Mouse (Mus musculus): ENCODE data around the gene Kif1bp. TPM values are rescaled to one million over a fixed set of nuclear protein-coding genes. Genes with fewer than 3 reads are reported as not detected.
"Not testable (repeated sequence)": the region's sequence is repeated elsewhere in the genome, so short reads cannot be mapped to it uniquely, and the experiment has no call there.

The Kif1bp gene
- 10 to 100 TPM; 26.1 to 30.2 (median 28.2) TPM for total RNA-seq (2022)

DNA sequence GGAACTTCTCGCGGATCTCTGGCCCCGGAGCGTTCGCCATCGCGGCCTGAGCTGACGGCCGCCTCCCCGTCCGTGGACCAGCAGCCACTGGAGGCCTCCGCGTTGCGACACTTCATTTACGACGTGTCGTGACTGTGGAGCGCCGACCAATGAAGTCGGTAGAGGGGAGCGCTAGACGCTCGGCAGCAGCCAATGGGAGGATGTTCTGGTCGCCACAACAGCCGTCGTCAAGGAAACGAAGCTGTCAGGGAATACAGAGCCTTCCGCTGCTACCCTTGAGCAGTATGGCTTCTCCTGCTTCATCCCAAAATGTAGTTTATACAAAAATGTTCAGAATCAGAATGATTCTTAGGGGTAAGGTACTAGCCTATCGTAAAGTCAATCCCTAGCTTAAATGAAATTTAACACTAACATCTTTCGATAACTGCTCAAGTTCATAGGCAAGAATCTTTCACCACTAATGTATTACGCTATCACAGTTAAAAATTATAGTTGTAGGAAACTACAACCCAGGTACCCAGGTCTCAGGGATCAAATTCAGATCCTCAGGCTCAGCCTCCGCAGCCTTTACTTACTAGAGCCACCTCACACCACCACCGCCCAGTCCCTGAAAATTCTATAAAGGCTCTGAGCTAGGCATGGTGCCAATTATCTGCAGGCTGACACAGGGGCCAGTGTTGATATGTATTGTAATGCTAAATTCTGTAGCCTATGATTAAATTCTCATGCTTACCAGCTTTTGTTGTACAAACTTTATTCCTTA is at the start of gene Kif1bp:
TSS of gene Kif1bp (minus strand) at position 120 of the 763 bp plus-strand sequence.
- peak; percentile 92 to 96 for DNase-seq (ENCODE audit: low spot score in 2 of 2)

DNA sequence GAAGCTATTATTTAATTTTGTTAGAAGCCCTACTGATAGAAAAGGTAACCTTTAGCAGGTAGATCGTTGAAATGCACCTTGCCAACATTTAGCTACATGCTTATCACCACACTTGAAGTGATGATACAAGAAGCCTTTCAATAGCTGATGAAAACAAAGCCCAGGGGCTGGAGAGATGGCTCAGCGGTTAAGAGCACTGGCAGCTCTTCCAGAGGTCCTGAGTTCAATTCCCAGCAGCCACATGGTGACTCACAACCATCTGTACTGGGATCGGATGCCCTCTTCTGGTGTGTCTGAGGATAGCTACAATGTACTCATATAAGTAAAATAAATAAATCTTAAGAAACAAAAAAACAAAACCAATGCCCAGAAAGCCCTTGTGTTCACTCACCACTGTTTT is 25.9 kb upstream of the Kif1bp start:
- no peak for DNase-seq (ENCODE audit: low spot score in 2 of 2)

DNA sequence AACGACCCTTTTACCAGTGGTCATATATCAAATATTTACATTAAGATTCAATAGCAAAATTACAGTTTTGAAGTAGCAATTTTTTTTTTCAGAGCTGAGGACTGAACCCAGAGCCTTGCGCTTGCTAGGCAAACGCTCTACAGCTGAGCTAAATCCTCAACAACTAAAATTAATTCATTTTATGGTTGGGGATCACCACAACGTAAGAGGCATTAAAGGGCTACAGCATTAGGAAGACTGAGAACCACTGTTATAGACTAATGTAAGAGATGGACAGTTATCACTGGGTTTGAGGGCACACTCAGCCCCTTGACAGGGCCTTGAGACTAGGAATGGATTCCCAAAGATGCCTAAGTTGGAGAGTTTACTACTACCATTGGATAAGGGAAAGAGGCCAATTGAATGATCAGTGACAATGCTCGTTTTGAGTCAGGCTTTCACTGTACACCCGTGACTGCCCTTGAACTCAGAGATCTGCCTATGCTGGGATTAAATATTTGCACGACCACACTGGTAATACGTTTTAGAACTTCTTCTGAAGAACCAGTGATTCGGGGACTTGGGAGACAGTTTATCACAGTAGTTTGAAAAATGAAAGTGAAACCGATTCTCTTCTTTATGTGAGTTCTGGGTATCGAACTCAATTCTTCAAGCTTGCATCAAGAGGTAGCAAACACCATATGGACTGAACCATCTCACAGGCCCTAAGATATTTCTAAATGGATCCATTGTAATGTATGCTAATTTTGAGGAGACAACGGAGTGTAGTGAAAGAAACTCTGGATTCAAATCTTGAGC is 25.2 kb upstream of the Kif1bp start:
- no peak for DNase-seq (ENCODE audit: low spot score in 2 of 2)

DNA sequence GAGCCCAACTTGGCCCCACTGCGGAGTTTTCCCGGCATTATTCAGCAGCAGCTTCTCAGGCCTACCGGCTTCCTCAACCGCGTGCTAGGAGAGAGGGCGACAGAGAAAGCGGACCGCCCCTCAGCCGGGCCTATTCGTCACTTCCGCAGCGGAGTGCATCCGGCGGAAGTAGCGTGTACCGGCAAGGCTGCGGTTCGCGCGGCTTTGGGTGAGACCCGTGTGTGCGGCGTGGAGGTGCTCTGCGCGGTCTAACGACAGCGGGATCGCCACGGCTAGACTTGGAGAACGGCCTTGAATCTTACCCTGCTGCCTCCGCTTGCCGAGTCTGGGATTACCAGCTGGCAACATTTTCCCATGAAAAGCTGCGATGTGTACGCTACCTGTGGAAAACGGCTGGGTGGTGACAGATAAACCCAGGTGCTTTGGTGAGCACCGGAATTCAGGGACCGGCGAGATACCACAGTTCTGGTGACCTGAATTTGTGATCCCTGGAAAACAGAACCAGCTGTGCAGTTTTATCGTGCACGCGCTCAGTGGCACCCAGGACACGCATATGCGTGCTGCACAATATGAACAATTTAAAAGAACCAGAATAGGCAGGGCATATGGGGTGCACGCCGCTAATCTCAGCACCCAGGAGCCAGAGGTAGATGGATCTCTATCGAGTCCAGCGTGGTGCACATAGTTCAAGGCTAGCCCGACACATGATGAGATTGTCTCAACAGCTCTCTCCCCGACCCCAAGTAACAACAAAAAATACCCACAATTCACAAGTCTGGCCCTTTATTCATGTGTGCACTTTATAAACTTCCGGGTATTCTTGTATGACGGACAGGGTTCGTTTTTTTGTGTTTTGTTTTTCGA is 24.2 kb upstream of the Kif1bp start, which contains the start of gene Ddx21:
TSS of gene Ddx21 (minus strand) at position 105 of the 864 bp plus-strand sequence.
- DNase-seq (ENCODE audit: low spot score in 2 of 2) = peak; percentile 75 to 76

DNA sequence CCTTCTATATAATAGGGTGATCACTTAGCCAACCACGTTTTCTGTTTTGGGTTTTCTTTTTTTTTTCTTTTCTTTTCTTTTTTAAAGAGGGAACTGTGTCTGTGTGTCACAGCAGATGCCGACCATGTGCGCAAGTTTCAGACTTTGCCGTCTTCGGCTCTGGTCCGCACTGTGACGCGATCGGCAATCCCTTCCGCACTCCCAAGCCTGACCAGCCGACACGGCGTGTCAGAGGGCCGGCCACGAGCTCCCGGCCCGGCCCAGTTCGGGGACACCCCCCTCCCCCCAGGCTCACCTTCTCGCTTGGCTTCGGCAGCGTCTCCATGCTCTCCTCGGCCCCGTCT is 23.5 kb upstream of the Kif1bp start:
- no peak for DNase-seq (ENCODE audit: low spot score in 2 of 2)

DNA sequence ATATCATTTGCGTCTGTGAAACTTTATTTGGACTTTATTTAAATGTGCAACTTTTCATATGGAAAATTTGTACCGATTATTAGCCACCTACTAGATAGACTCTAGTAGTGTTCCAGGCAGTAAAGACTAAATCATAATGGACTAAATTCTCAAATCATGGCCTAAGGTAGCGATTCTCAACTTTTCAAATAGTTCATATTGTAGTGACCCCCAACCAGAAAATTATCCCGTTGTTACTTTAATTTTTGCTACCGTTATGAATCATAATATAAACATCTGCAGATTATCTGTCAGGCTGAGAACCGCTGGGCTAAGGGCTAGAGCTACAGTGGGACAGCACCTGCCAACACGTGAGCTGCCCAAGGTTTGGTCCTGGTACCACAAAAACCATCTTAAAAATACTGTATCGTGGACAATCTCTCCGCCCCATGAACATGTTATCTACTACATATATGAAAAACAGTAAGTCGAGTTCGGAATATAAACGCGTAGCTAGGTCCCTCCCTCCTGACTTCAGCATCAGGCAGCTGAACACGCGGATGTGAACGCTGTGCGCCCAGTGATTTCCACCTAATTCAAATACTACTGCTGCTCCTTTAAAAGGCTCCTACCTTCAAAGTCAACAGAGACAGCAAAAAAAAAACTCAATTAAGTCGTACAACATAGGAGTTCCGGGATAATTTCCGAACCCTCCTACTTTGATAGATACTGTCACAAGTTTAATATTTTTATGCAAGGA is 23.0 kb upstream of the Kif1bp start:
- no peak for DNase-seq (ENCODE audit: low spot score in 2 of 2)

DNA sequence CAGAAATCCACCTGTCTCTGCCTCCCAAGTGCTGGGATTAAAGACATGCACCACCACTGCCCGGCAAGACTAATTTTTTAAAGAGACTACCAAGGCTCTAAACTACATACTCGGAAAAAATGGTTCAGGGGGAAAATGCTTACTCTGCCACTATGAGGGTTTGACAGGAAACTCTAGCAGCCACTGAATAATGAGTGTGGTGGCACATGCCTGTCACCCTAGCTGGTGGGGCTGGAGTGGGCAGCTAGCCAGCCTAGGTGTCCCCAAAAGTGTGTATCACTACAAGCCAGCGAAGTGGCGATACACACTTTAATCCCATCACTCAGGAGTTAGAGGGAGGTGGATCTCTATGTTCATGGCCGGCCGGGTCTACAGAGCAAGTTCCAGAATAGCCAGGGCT is 21.8 kb upstream of the Kif1bp start:
- DNase-seq (ENCODE audit: low spot score in 2 of 2) = no peak

DNA sequence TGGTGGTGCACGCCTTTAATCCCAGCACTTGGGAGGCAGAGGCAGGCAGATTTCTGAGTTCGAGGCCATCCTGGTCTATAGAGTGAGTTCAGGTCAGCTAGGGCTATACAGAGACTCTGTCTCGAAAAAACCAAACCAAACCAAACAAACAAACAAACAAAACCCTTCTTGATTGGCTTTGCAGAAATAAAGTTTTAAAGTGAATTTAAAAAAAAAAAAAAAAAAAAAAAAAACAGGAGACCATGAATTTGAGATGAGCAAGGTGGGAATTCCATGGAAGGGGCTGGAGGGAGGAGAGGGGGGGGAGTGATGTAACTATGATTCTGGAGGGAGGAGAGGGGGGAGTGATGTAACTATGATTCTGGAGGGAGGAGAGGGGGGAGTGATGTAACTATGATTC is 21.1 kb upstream of the Kif1bp start:
- DNase-seq (ENCODE audit: low spot score in 2 of 2) = not testable (repeated sequence)

DNA sequence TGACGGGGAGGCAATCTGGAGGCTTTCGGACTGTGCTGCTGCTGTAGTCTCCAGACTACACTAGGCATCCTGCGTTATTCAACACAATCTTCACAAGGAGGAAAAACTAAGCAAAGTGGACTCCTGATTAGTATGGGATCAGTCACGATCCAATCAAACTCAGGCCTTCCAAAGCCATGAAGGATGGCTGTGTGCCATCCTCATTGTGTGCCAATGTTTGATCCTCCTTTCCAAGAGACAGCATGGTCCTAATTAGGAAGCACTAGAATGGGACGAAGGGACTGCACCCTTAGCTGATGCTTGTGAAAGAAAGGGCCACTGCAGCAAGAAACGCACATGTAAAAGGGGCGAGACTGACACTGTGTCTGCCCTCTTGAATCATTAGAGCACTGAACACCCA is 14.2 kb upstream of the Kif1bp start:
- no peak for DNase-seq (ENCODE audit: low spot score in 2 of 2)

DNA sequence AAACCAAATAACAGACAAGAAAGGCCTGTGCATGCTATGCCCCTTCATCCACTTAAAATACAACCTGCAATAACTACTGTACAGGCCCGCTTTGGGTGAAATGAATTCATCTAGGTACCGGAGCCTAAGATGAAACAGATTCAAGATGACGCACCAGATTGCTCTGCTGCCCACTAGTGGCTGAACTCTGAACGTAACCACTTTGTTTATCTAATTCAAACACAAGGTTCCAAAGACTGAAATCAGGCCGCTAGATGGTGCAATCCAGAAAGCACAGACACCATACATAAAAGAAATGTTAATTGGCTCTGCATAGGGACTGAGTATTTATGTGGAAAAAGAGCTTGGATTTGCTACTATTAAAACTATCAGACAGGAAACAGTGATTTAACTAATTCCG is 11.9 kb upstream of the Kif1bp start:
- DNase-seq (ENCODE audit: low spot score in 2 of 2) = peak; percentile 69 to 81

DNA sequence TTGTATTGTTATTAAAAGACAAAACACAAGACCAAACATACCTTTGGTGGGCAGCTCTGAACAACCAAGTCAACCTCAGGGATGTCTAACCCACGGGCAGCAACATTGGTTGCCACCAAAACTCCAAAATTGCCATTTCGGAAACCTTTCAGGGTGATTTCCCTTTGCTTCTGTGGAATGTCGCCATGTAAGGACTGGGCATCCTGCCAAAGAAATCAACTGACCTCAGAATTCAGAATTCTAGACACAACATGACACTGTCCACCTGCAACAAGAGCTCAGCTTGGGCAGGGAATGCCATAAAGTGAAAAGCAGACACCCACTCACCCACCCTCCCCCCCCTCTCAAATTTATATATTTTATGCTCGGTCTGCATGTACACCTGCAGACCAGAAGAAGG is 10.4 kb upstream of the Kif1bp start:
- DNase-seq (ENCODE audit: low spot score in 2 of 2) = no peak

DNA sequence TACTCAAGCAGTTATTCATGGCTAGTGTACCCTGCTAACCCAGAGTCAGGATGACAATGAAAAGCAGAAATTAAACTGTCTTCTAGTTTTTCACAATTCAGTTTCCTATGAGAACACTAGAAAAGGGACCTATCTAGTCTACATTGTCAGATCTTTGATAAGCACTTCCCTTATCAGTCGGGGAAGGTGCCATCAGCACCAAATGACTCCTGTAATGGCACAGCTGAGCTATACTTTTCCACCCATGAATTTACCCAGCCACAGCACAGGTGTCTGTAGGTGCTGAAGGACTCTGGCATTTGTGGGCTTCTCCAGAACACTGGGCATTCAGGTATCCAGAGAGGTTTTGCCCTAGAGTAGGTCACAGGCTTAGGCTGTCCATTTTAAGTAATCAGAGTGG is 5.0 kb upstream of the Kif1bp start:
- DNase-seq (ENCODE audit: low spot score in 2 of 2) = no peak

DNA sequence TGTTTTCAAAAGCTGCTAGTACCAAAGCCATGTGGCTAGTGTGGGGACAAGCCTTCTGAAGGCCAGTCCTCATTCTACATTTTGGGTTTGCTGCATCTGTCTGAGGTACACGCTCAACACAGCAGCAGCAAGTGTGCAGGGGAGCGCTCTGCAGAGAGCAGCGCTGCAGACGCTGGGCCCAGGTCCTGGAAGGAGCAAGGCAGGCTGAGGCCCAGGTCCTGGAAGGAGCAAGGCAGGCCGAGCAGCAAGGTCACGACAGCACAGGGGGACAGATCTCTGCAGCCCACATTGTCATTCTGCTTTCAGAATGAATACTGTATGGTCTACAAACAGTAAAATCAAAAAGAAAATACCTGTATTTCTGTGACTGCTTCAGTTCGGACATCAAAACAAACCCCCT is 4.4 kb upstream of the Kif1bp start:
- DNase-seq (ENCODE audit: low spot score in 2 of 2) = no peak

DNA sequence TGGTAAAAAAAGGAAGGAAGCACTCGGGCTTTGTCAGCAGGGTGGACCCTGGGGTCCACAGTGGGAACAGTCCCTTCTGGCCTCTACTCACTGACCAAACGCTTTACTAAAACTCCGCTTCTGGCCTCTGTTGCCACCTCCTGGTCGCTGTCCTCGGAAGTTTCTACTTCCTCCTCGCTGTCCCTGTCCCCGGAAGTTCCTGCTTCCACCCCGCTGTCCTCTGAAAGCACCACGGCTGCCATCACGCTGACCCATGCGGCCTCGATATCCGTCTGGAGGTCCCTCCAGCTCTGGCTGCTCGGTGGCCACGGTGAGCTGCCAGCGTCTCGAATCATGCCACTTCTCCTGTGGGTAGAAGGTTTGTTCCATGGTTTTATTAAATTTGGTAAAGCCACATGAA is 4.0 kb upstream of the Kif1bp start:
- no peak for DNase-seq (ENCODE audit: low spot score in 2 of 2)

DNA sequence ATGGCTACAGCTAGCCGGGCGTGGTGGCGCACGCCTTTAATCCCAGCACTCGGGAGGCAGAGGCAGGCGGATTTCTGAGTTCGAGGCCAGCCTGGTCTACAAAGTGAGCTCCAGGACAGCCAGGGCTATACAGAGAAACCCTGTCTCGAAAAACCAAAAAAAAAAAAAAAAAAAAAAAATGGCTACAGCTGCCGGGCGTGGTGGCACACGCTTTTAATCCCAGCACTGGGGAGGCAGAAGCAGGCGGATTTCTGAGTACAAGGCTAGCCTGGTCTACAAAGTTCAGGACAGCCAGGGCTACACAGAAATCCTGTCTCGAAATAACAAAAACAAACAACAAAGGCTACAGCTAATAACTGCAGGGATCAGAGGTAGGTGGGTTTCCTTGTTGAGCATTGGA is 872 bp upstream of the Kif1bp start:
- DNase-seq (ENCODE audit: low spot score in 2 of 2) = not testable (repeated sequence)

DNA sequence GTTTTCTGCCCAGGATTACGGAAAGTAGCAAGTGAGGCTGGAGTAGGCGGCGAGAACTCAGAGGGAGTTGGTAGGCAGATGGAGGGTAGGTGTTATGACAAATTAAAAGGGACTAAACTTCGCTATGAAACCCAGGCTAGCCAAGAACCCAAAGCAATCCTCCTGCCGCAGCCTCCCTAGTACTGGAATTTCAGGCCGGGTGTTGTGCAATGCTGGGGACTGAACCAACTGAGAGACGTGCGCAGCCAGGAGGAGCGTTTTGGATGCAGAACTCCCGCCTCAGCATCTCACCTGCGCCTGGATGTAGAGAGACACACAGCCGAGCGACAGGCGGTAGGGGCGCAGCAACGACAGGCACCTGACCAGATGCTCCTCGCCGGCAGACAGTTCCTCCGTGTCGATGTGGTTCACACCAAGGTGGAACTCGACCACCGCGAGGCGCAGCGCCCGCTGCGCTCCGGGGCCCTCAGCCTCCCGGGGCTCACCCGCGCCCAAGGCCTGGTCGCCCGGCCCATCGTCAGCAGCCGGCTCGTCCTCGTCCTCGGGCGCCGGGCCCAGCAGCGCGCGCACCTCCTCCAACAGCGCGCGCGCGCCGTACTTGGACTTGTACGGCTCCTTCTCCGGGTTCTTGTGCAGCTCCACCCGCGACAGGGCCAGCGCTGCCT is 452 bp downstream of the Kif1bp start:
- DNase-seq (ENCODE audit: low spot score in 2 of 2) = no peak

DNA sequence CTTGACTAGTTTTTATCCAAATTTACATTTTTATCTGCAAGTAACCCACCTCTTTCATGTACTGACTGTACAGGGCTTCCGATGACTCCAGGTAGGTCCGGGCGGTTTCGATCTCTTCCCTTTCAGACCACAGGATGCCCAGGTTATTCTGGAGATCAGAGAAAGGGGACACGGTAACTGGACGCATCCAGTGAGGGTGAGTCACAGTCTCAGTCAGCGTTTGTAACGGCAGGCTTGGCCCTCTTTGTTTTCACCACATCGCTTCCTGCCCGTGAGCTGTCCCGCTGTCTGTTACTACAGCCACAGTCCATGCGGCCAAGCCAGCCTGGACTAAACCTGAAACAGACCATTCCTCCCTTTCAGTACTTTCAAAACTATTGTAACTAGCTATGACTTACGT is 3.3 kb downstream of the Kif1bp start:
- DNase-seq (ENCODE audit: low spot score in 2 of 2) = no peak

DNA sequence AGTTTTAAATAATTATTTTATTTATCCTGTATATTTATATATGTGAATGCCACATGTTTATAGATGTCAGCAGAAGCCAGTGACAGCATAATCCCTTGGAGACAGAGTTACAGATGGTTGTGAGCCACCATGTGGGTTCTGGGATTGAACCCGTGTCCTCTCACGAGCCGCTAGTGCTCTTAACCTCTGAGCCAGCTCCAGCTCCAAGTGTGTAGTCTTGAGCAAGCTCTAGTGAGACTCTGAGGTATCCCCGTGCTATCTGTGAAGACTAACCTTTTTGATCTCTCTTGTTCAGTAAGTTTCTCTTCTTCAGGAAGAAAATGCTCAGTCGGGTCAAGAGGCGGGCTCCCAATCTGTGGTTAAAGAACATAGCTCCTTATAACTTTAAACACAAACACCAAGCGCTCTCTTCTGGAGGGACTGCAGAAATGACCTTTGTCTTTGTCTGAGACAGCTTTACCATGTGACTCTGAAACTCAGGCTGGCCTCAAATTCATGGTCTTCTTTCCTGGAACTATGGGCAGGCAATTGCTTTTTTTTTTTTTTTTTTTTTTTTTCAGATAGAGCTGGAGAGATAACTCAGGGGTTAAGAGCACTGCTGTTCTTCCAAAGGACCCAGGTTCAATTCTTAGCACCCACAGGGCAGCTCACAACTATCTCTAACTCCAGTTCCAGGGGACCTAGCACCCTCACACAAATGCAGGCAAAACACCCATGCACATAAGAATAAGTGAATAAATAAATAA is 8.0 kb downstream of the Kif1bp start:
- no peak for DNase-seq (ENCODE audit: low spot score in 2 of 2)

DNA sequence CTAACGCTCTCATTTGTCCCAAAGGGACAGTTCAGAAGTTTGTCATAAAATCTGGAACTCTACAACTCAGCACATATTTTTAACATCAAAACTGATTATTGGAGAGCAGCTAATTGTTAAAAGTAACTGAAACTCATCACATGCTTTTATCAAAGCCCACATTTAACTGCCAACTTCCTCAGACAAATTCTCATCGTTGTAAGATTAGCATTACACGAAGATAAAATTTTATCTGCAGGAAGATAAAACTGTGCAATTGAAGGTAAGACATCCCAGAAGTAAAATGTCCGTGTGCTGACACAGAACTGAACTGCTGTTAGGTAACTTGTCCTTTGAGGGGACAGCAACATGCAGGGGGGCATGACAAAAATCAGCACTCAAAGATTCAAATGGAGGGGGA is 9.4 kb downstream of the Kif1bp start:
- DNase-seq (ENCODE audit: low spot score in 2 of 2) = no peak

DNA sequence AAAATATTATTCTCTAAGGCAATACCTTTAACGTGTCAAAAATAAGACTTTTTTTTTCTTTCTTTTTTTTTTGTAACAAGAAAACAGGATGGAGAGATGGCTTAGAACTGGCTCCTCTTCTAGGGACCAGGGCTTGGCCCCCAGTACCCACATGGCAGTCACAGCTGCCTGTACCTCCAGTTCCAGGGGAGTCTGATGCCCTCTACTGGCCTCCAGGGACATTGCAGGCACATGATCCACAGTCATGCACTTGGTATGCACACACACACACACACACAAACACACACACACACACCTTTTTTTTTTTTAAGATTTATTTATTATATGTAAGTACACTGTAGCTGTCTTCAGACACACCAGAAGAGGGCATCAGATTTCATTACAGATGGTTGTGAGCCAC is 20.5 kb downstream of the Kif1bp start:
- no peak for DNase-seq (ENCODE audit: low spot score in 2 of 2)
